Mouse (Mus musculus) lung, adult 2 months (tissue): ENCODE data around the gene Osbpl9.

Experiments
- CTCF ChIP-seq: fragments of 200-500 bp; IDR thresholded peaks from 2 replicates; pipeline ENCODE4 v1.5.1; 2011; ENCODE audit warnings: mild to moderate bottlenecking, low read length, control low read depth; ENCODE audit not compliant: insufficient read depth
- POLR2A ChIP-seq: fragments of 200-500 bp; IDR thresholded peaks from 2 replicates; pipeline ENCODE4 v1.6.1; 2011; ENCODE audit warnings: low read depth, mild to moderate bottlenecking, control low read depth, low read length, borderline replicate concordance; ENCODE audit errors: extremely low read depth

DNA sequence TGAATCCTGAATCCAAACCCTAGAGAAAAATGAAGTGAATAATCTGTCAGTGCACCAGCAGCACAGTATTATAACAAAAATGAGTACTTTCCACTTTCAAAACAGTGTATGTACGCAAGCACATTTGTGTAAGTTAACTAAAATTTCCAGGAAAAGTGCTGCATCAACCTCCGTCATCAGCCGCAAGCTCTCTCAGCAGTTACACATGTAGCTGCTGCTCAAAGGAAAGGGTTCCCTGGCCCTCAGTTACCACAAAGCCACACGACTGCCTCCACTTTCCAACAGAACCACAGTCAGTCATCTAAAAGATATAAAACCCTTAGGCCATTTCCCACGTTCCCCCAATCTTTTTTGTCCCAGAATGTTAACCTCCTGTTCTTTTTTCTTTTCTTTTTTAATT, 99.5 kb downstream of the Osbpl9 start:
- no peak for TF ChIP-seq CTCF
- TF ChIP-seq POLR2A: no peak
